Mouse (Mus musculus) retina, adult 2 months (tissue): ENCODE results near the gene Pls1.

Source experiments
- DNase-seq: peaks from one replicate; pipeline ENCODE4 v3.0.0-alpha.2; 2012; ENCODE audit warnings: low read depth, low spot score

Gene Pls1

DNA sequence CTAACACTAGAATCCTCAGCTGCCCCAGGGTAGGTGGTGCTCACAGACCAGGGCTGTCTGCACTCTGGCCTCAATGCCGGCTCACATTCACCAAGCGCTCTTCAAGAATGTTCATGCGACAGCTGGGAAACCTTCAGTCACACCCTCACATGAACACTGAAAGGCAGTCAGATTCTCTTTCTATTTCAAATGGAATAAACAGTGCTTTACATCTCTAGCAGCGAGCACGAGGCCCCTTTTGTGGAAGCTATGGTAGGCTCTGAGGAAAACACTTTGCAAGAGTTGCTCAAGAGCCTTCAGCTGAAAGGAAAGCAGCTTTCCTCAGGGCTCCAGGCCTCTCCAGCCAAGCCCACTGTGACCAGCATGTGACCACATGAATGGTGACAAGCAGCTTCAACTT is 139.7 kb downstream of the Pls1 start:
- DNase-seq, result no peak

DNA sequence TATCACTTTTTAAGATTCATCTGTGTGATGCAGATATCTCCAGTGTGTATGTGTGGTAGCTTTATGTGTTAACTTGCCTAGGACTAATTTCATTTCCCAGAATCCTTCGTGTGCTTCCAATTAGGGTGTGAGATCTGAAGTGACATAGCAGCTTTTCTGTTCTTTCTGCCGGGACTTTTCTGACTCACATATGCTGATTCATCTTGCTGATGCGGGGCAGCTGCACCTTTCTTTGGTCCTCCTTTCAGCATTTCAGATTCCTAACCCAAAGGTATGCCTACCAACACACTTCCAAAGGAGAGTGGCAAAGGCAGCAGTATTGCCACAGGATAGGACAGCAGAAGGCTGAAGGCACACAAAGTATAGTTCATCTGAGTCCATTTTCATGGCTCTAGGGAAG is 141.0 kb downstream of the Pls1 start:
- DNase-seq, result no peak
